Mouse (Mus musculus): ENCODE measurements around the gene Shank2.

Gene Shank2

GRCm38 (mm10) chr7:144030796-144031195 lies 29.1 kb downstream of the Shank2 start:
- no peak for DNase-seq (ENCODE audit: low spot score in 2 of 2)

GRCm38 (mm10) chr7:144031611-144032010 lies 29.9 kb downstream of the Shank2 start:
- no peak for DNase-seq (ENCODE audit: low spot score in 2 of 2)

- no peak for DNase-seq (ENCODE audit: low spot score in 2 of 2)
These were observed 35.8 kb downstream of the Shank2 start for GRCm38 (mm10) chr7:144037541-144037940.

GRCm38 (mm10) chr7:144037966-144038669 lies 36.4 kb downstream of the Shank2 start:
- no peak for DNase-seq (ENCODE audit: low spot score in 2 of 2)

- no peak for DNase-seq (ENCODE audit: low spot score in 2 of 2)
These were observed 37.0 kb downstream of the Shank2 start for GRCm38 (mm10) chr7:144038741-144039140.

GRCm38 (mm10) chr7:144040328-144040727 lies 38.6 kb downstream of the Shank2 start:
- DNase-seq (ENCODE audit: low spot score in 2 of 2): no peak

- no peak for DNase-seq (ENCODE audit: low spot score in 2 of 2)
These were observed 50.3 kb downstream of the Shank2 start for GRCm38 (mm10) chr7:144052076-144052475.

GRCm38 (mm10) chr7:144055188-144055587 lies 53.5 kb downstream of the Shank2 start:
- no peak for DNase-seq (ENCODE audit: low spot score in 2 of 2)

GRCm38 (mm10) chr7:144055702-144056531 lies 54.2 kb downstream of the Shank2 start:
- DNase-seq (ENCODE audit: low spot score in 2 of 2): no peak

GRCm38 (mm10) chr7:144070162-144070949 lies 68.6 kb downstream of the Shank2 start:
- DNase-seq (ENCODE audit: low spot score in 2 of 2): no peak

- DNase-seq (ENCODE audit: low spot score in 2 of 2): peak in 1 of 2 experiments; percentile 11
These were observed 70.5 kb downstream of the Shank2 start for GRCm38 (mm10) chr7:144072219-144072618.

- DNase-seq (ENCODE audit: low spot score in 2 of 2): no peak
These were observed 71.1 kb downstream of the Shank2 start for GRCm38 (mm10) chr7:144072856-144073255.

- DNase-seq (ENCODE audit: low spot score in 2 of 2): peak; percentile 27 to 67
These were observed 73.0 kb downstream of the Shank2 start for GRCm38 (mm10) chr7:144074718-144075117.

- DNase-seq (ENCODE audit: low spot score in 2 of 2): peak in 1 of 2 experiments; percentile 28
These were observed 76.9 kb downstream of the Shank2 start for GRCm38 (mm10) chr7:144078661-144079060.

GRCm38 (mm10) chr7:144079861-144080260 lies 78.1 kb downstream of the Shank2 start:
- no peak for DNase-seq (ENCODE audit: low spot score in 2 of 2)

GRCm38 (mm10) chr7:144081448-144081847 lies 79.7 kb downstream of the Shank2 start:
- DNase-seq (ENCODE audit: low spot score in 2 of 2): no peak

- DNase-seq (ENCODE audit: low spot score in 2 of 2): no peak
These were observed 80.2 kb downstream of the Shank2 start for GRCm38 (mm10) chr7:144081963-144082362.

- DNase-seq (ENCODE audit: low spot score in 2 of 2): no peak
These were observed 85.5 kb downstream of the Shank2 start for GRCm38 (mm10) chr7:144087277-144087676.

GRCm38 (mm10) chr7:144094132-144094531 lies 92.4 kb downstream of the Shank2 start:
- no peak for DNase-seq (ENCODE audit: low spot score in 2 of 2)

GRCm38 (mm10) chr7:144097314-144097713 lies 95.6 kb downstream of the Shank2 start:
- peak in 1 of 2 experiments; percentile 12 for DNase-seq (ENCODE audit: low spot score in 2 of 2)

GRCm38 (mm10) chr7:144102222-144102980 lies 100.7 kb downstream of the Shank2 start:
- no peak for DNase-seq (ENCODE audit: low spot score in 2 of 2)

Measured in thymus, postnatal 10 days (tissue).